Mouse (Mus musculus): ENCODE results near the gene Znhit1. TPM values are rescaled to one million over a fixed set of nuclear protein-coding genes. Genes with fewer than 3 reads are reported as not detected.

Znhit1 gene
- polyA plus RNA-seq, 1 experiment = 438 TPM

DNA sequence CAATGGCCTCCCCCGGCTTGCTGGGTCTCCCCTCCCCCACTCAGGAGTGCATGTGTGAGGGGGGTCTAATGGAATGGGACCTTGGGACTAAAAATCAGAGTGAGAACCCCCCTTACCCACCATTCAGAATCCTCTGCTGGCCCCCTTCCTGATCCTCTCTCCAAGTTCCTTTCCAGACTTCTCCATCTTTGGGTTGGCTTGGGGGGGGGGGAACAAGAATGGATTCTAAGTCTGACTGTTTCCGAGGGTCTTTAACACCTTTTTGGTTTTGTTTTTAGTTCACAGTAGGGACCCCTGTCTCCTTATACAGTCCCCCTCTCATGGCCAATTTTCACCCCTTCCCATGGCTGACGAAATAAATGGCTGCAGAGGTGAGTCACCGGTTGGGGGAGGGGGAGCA is 38.3 kb upstream of the Znhit1 start, which contains the start of gene Vgf:
Vgf (plus strand) TSS at position 301 of the 400 bp plus-strand sequence.
- Histone ChIP-seq H3K36me3 (replicated peaks; ENCODE audit: low read length) (no peaks in the 10 kb centered on the region), H3K9me3 (peaks cover 10% of the 10 kb centered on the region), H3K4me3 (replicated peaks) (peak within 1 kb of the TSS; percentile 77), H3K27me3 (replicated peaks) (peaks cover 78% of the 10 kb centered on the region), H3K4me1 (peaks cover 35% of the 10 kb centered on the region)
- TF ChIP-seq GATA1 (IDR thresholded peaks at IDR 0.05; ENCODE audit: borderline replicate concordance, low read length) (no peak), FLI1 (IDR thresholded peaks at IDR 0.05; ENCODE audit: low read length) (no peak)

DNA sequence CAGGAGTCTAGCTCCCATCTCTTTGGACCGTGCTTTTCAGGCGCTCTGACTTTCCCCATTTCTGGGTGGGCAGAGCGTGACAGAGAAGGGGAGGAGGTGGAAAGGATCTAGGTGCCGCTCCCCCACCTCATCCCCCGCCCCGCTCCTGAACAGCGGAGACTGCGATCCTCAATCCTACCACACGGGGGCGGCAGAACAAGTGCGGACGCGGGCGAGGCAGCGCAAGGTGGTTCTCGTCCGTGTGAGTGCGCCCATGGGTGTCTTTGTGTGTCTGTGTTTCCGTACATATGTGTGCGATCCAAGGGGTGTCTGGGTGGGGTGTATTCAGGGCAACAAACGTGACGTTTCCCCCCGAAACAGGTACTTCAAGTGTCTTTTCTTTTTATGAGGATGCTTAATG is 37.3 kb upstream of the Znhit1 start:
- Histone ChIP-seq H3K36me3 (replicated peaks; ENCODE audit: low read length) (no peaks in the 10 kb centered on the region), H3K9me3 (peaks cover 10% of the 10 kb centered on the region), H3K27me3 (replicated peaks) (peaks cover 74% of the 10 kb centered on the region), H3K4me3 (replicated peaks) (peak overlapping the region; percentile 77), H3K4me1 (peaks cover 25% of the 10 kb centered on the region)
- TF ChIP-seq FLI1 (IDR thresholded peaks at IDR 0.05; ENCODE audit: low read length) (no peak), GATA1 (IDR thresholded peaks at IDR 0.05; ENCODE audit: borderline replicate concordance, low read length) (no peak)

DNA sequence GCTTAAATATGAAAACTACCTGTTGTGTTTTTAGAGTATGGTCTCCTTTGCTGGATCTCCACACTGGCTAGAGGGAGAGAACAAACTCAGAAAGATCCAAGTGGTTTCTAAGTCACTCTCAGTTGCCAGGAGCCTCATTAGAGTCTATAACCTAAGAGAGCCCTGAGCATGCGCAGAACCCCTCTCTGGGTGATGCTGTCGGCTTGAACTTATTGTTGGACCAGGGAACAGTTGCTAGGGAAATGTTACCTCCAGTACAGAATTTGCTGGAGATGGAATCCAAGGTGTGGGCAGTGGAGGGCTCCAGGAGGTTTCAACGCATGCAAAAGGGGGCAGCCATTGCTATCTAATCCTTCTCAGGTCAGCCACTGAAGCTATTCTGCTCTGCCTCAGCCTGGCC is 36.5 kb upstream of the Znhit1 start:
- TF ChIP-seq FLI1 (IDR thresholded peaks at IDR 0.05; ENCODE audit: low read length) (no peak), GATA1 (IDR thresholded peaks at IDR 0.05; ENCODE audit: borderline replicate concordance, low read length) (no peak)
- H3K4me3 ChIP-seq (replicated peaks) = no peak overlapping the region
- peaks cover 17% of the 10 kb centered on the region for H3K4me1 ChIP-seq
- no peaks in the 10 kb centered on the region for H3K36me3 ChIP-seq (replicated peaks; ENCODE audit: low read length)
- H3K9me3 ChIP-seq = peaks cover 10% of the 10 kb centered on the region
- peaks cover 67% of the 10 kb centered on the region for H3K27me3 ChIP-seq (replicated peaks)

DNA sequence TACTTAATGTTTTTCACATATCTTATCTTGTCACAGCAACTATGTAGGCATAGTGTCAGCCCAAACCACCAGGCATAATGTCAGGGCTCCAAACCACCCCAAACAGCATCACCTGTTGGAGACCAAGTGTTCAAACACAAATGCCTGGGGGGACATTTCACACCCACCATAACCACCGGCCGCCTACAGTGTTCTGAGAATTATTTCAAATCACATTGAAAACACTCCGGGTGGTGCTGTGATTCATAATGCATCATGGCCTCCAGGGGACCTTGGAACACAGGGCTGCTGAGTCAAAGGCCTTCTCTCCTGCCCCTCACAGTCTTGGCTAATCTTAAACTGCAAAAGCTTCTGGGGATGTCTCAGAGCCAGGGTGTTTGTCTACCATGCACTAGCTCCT is 28.1 kb upstream of the Znhit1 start:
- Histone ChIP-seq H3K4me1 (no peaks in the 10 kb centered on the region), H3K4me3 (replicated peaks) (no peak overlapping the region), H3K9me3 (peaks cover 25% of the 10 kb centered on the region), H3K36me3 (replicated peaks; ENCODE audit: low read length) (no peaks in the 10 kb centered on the region), H3K27me3 (replicated peaks) (peaks cover 23% of the 10 kb centered on the region)
- TF ChIP-seq GATA1 (IDR thresholded peaks at IDR 0.05; ENCODE audit: borderline replicate concordance, low read length) (no peak), FLI1 (IDR thresholded peaks at IDR 0.05; ENCODE audit: low read length) (no peak)

DNA sequence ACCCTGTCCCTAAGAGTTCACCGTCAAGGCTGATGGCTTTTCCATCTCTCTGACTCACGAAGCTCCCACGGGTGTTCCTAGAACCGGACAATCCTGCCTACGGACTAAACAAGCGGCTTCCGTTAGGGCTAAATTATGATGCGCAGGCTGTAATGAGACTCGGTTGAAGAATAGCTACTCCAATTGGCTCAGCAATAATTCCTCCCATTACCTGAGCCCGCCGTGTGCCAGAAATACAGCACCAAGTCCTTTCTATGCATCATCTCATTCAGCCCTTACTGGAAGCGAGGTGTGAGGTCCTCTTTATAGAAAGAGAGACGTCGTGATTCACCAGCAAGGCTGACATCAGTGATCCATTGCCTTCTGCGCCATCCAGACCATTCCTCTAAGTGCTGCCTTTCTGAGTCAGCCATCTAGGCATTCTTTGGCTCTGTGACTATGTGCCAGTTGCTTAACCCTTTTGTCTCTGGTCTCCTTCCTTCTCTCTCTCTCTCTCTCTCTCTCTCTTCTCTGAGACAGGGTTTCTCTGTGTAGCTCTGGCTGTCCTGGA is 24.7 kb upstream of the Znhit1 start:
- H3K4me3 ChIP-seq (replicated peaks) = no peak overlapping the region
- TF ChIP-seq FLI1 (IDR thresholded peaks at IDR 0.05; ENCODE audit: low read length) (no peak), GATA1 (IDR thresholded peaks at IDR 0.05; ENCODE audit: borderline replicate concordance, low read length) (no peak)
- H3K27me3 ChIP-seq (replicated peaks) = peaks cover 28% of the 10 kb centered on the region
- H3K36me3 ChIP-seq (replicated peaks; ENCODE audit: low read length) = no peaks in the 10 kb centered on the region
- H3K4me1 ChIP-seq = no peaks in the 10 kb centered on the region
- H3K9me3 ChIP-seq = peaks cover 22% of the 10 kb centered on the region

DNA sequence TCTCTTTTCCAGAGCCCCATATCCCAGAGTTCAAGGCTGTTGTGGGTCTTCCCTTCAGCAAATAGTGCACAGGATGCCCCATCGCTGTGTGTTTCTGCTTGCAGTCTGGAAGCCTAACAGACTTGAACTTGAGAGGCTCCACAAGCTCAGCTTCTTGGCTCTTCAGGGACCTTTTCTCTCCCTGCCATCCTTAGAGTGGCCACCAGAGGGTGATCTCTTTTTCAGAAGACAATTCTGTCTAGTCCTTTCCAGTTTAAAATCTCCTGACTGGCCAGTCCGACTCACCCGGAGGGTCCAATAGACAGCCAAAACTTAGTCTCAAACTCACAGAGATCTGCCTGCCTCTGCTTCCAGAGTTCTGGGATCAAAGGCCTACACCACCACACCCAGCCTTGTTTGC is 22.2 kb upstream of the Znhit1 start:
- Histone ChIP-seq H3K27me3 (replicated peaks) (peaks cover 36% of the 10 kb centered on the region), H3K4me3 (replicated peaks) (no peak overlapping the region), H3K9me3 (peaks cover 13% of the 10 kb centered on the region), H3K36me3 (replicated peaks; ENCODE audit: low read length) (no peaks in the 10 kb centered on the region), H3K4me1 (no peaks in the 10 kb centered on the region)
- TF ChIP-seq GATA1 (IDR thresholded peaks at IDR 0.05; ENCODE audit: borderline replicate concordance, low read length) (no peak), FLI1 (IDR thresholded peaks at IDR 0.05; ENCODE audit: low read length) (no peak)

DNA sequence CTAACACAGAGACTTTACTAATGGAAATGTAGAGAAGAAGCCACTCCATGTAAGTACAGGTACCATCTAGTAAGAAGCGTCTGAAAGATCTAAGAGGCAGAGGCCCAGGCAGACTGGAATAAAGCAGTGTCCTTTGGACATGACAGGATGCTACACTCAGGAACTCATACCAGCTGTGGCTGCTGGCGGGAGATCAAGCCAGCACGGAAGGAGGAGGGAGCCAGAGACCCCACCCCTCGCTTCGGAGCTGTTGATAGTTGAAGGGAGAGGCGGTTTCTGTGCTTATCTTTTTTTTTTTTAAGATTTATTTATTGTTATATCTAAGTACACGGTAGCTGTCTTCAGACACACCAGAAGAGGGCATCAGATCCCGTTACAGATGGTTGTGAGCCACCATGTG is 19.5 kb upstream of the Znhit1 start:
- H3K36me3 ChIP-seq (replicated peaks; ENCODE audit: low read length) = no peaks in the 10 kb centered on the region
- H3K9me3 ChIP-seq = no peaks in the 10 kb centered on the region
- peaks cover 40% of the 10 kb centered on the region for H3K27me3 ChIP-seq (replicated peaks)
- H3K4me3 ChIP-seq (replicated peaks) = no peak overlapping the region
- no peaks in the 10 kb centered on the region for H3K4me1 ChIP-seq
- TF ChIP-seq GATA1 (IDR thresholded peaks at IDR 0.05; ENCODE audit: borderline replicate concordance, low read length) (no peak), FLI1 (IDR thresholded peaks at IDR 0.05; ENCODE audit: low read length) (no peak)

DNA sequence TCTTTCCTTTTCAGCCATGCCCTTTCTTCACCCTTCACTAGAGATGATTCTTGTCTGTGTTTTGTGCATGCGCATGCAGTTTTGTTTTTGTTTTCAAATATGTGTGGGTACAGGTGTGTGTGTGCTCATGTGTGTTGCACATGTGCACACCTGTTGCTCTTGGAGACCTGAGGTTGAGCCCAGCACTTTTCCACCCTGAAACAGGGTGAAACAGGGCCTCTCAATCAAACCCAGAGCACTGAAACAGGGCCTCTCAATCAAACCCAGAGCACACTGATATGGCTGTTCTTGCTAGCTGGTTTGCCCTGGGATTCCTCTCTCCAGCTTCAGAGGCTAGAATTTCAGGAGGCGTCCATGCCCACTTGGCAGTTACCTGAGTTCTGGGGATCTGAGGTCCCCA is 12.8 kb upstream of the Znhit1 start:
- H3K9me3 ChIP-seq = no peaks in the 10 kb centered on the region
- peaks cover 5% of the 10 kb centered on the region; the same call in 1 of the 2 replicates for H3K4me1 ChIP-seq
- no peak overlapping the region for H3K4me3 ChIP-seq (replicated peaks)
- H3K36me3 ChIP-seq (replicated peaks; ENCODE audit: low read length) = peaks cover 7% of the 10 kb centered on the region
- TF ChIP-seq FLI1 (IDR thresholded peaks at IDR 0.05; ENCODE audit: low read length) (no peak), GATA1 (IDR thresholded peaks at IDR 0.05; ENCODE audit: borderline replicate concordance, low read length) (no peak)
- peaks cover 25% of the 10 kb centered on the region for H3K27me3 ChIP-seq (replicated peaks)

DNA sequence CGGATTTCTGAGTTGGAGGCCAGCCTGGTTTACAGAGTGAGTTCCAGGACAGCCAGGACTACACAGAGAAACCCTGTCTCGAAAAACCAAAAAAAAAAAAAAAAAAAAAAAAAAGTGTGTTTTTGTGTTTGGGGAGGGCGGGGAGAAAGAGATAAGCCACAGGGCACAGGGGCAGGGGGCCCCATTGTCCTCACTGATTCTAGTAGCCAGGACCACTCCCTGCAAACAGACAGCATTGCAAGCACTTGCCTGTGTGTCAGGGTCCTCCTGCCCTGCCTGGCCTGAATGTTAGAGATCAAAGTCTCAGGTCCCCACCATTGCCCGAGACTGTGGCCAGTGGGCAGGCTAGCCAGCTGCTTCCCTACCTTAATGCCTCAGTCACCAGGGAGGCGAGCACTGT is 11.6 kb upstream of the Znhit1 start:
- peaks cover 19% of the 10 kb centered on the region for H3K36me3 ChIP-seq (replicated peaks; ENCODE audit: low read length)
- peaks cover 13% of the 10 kb centered on the region; the same call in 1 of the 2 replicates for H3K4me1 ChIP-seq
- peaks cover 16% of the 10 kb centered on the region for H3K27me3 ChIP-seq (replicated peaks)
- no peaks in the 10 kb centered on the region for H3K9me3 ChIP-seq
- TF ChIP-seq FLI1 (IDR thresholded peaks at IDR 0.05; ENCODE audit: low read length) = no peak
- no peak overlapping the region for H3K4me3 ChIP-seq (replicated peaks)

DNA sequence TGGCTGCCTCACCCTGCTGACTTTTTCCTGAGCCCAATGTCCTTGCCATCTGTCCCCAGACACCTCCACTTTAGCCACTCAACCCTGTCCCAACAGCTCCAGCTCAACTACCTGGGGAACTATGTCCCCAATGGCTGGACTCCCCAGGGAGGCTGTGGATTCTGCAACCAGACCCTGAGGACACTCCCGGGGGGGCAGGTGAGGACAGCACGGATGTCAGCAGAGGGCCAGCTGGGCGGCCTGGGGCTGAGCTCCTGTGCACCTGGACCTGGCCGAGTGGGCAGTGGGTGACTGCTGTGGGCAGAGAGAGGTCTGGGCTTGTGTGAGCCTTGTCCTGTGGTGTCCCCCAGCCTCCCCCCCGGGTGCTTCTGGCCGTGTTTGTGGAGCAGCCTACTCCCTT is 2.0 kb upstream of the Znhit1 start:
- H3K36me3 ChIP-seq (replicated peaks; ENCODE audit: low read length) = peaks cover 67% of the 10 kb centered on the region
- TF ChIP-seq FLI1 (IDR thresholded peaks at IDR 0.05; ENCODE audit: low read length) = no peak
- TF ChIP-seq GATA1 (IDR thresholded peaks at IDR 0.05; ENCODE audit: borderline replicate concordance, low read length) = no peak
- no peaks in the 10 kb centered on the region for H3K9me3 ChIP-seq
- peaks cover 42% of the 10 kb centered on the region for H3K4me1 ChIP-seq
- H3K4me3 ChIP-seq (replicated peaks) = no peak overlapping the region
- H3K27me3 ChIP-seq (replicated peaks) = no peaks in the 10 kb centered on the region

DNA sequence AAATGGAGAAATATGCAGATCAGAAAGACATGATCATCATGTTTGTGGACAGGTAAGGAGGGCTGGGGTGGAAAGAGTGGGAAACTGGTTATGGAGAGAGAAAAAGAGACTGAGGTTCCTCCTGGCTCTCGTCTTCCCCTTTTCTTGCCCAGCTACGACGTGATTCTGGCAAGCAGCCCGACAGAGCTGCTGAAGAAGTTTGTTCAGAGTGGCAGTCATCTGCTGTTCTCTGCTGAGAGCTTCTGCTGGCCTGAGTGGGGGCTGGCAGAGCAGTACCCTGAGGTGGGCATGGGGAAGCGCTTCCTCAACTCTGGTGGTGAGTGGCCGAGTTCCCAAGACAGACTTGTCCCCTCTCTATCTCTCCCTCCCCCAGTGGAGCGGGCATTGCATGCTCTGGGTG is 599 bp upstream of the Znhit1 start:
- no peak for TF ChIP-seq FLI1 (IDR thresholded peaks at IDR 0.05; ENCODE audit: low read length)
- no peak for TF ChIP-seq GATA1 (IDR thresholded peaks at IDR 0.05; ENCODE audit: borderline replicate concordance, low read length)
- Histone ChIP-seq H3K9me3 (no peaks in the 10 kb centered on the region), H3K27me3 (replicated peaks) (no peaks in the 10 kb centered on the region), H3K36me3 (replicated peaks; ENCODE audit: low read length) (peaks cover 67% of the 10 kb centered on the region), H3K4me3 (replicated peaks) (peak overlapping the region; percentile 95), H3K4me1 (peaks cover 40% of the 10 kb centered on the region)

All from megakaryocyte, embryonic 14.5 days (primary cell).